Mouse (Mus musculus): ENCODE measurements around the gene Casc3.

- TF ChIP-seq POLR2A (IDR thresholded peaks at IDR 0.05; ENCODE audit: low read depth, low read length): no peak
- no peak for TF ChIP-seq CTCF (IDR thresholded peaks at IDR 0.05; ENCODE audit: extremely low read depth, insufficient read depth, insufficient read length, insufficient replicate concordance)
Measured at GRCm38 (mm10) chr11:98767276-98767675, 37.4 kb upstream of the Casc3 start.

Measured in spleen, adult 2 months (tissue).